Mouse (Mus musculus) hindbrain, postnatal 0 days (tissue): Measurements from ENCODE around the gene Hmgb4. TPM values are rescaled to one million over a fixed set of nuclear protein-coding genes. Genes with fewer than 3 reads are reported as not detected.

ENCODE experiments used
- ATAC-seq: fragments of 200-750 bp; cut with Nextera tagmentation; 2 replicates; pipeline ENCODE4 v1.8.0; 2017; ENCODE audit warnings: mild to moderate bottlenecking, moderate TSS enrichment, moderate library complexity
- DNase-seq: peaks from one replicate; pipeline ENCODE4 v3.0.0-alpha.2; 2015; ENCODE audit warnings: low spot score
- H3K27ac ChIP-seq: fragments of 300-500 bp; sonication (generic); 2 replicates; pipeline ENCODE4 v1.5.1; 2014; ENCODE audit warnings: mild to moderate bottlenecking
- H3K27me3 ChIP-seq: fragments of 300-500 bp; sonication (generic); 2 replicates; pipeline ENCODE4 v1.6.1; 2014; ENCODE audit warnings: low read length, mixed read lengths; ENCODE audit not compliant: insufficient read depth
- H3K36me3 ChIP-seq: fragments of 300-500 bp; sonication (generic); 2 replicates; pipeline ENCODE4 v1.6.1; 2014; ENCODE audit warnings: low read length, mixed read lengths; ENCODE audit not compliant: insufficient read depth
- H3K4me1 ChIP-seq: fragments of 300-500 bp; sonication (generic); 2 replicates; pipeline ENCODE4 v1.6.1; 2014; ENCODE audit warnings: antibody characterized with exemption, low read length, mixed read lengths; ENCODE audit not compliant: insufficient read depth
- H3K4me2 ChIP-seq: fragments of 300-500 bp; sonication (generic); 2 replicates; pipeline ENCODE4 v1.6.1; 2014; ENCODE audit warnings: low read depth, mild to moderate bottlenecking, low read length, moderate library complexity, mixed read lengths
- H3K4me3 ChIP-seq: fragments of 300-500 bp; sonication (generic); 2 replicates; pipeline ENCODE4 v1.5.1; 2014; ENCODE audit warnings: low read length
- H3K9ac ChIP-seq: fragments of 300-500 bp; sonication (generic); replicated peaks from 2 replicates; pipeline ENCODE4 v1.6.1; 2014; ENCODE audit warnings: mild to moderate bottlenecking, low read length, moderate library complexity, mixed read lengths
- H3K9me3 ChIP-seq: fragments of 300-500 bp; sonication (generic); 2 replicates; pipeline ENCODE4 v1.6.1; 2016; ENCODE audit warnings: low read length, mixed read lengths
- CTCF ChIP-seq: IDR thresholded peaks from 2 replicates; pipeline ENCODE4 v1.5.1; 2016; ENCODE audit warnings: antibody characterized with exemption, control low read depth, low read depth
- WGBS: fragments of 180-500 bp; shearing (Covaris S2); extraction: QIAGEN DNeasy Blood & Tissue Kit; methylation state at CpG from one replicate; pipeline ENCODE4 v1.1.7; 2014; 5-methylcytosine and 5-hydroxymethylcytosine counted together
- polyA plus RNA-seq: library from polyadenylated mRNA; unstranded; fragments of >200 nt; fragmentation: Nextera tagmentation; extraction: Ambion mirVana; gene quantifications from 2 replicates; pipeline ENCODE4 v1.2.1, GENCODE M21; 2015
- total RNA-seq: library from RNA; depleted of rRNA; stranded (reverse); fragments of >200 nt; gene quantifications from 2 replicates; pipeline ENCODE4 v1.2.3, GENCODE M21; 2014

The Hmgb4 gene
- total and polyA plus RNA-seq, 2 experiments from 2014 or later, result not detected

- 50% methylated on average over 11 of the region's 11 CpGs for WGBS
- H3K9me3 ChIP-seq, result no peaks in the 10 kb centered on the region
- peak overlapping the region; percentile 18; the same call in 1 of the 2 replicates for H3K27ac ChIP-seq
- no peaks in the 10 kb centered on the region for H3K27me3 ChIP-seq
- H3K36me3 ChIP-seq, result no peaks in the 10 kb centered on the region; the same call in 1 of the 2 replicates
- 0 out of 2 replicates have a peak, but pooled peaks cover 17% of the 10 kb centered on the region for H3K4me1 ChIP-seq
- H3K4me3 ChIP-seq, result no peak overlapping the region
- no peak overlapping the region for H3K9ac ChIP-seq
- no peak overlapping the region for H3K4me2 ChIP-seq
- TF ChIP-seq CTCF, result no peak
- ATAC-seq, result no peak
- DNase-seq, result no peak
Measured at GRCm38 (mm10) chr4:128273146-128273545, 12.4 kb upstream of the Hmgb4 start.

GRCm38 (mm10) chr4:128272501-128272900 lies 11.7 kb upstream of the Hmgb4 start:
- DNase-seq (peak; percentile 57), ATAC-seq (peak; percentile 74)
- Histone ChIP-seq H3K4me3 (no peak overlapping the region), H3K27me3 (no peaks in the 10 kb centered on the region), H3K9ac (no peak overlapping the region), H3K4me2 (no peak overlapping the region), H3K36me3 (no peaks in the 10 kb centered on the region; the same call in 1 of the 2 replicates), H3K27ac (peak overlapping the region; percentile 18), H3K4me1 (0 out of 2 replicates have a peak, but pooled peaks cover 17% of the 10 kb centered on the region), H3K9me3 (no peaks in the 10 kb centered on the region)
- WGBS, result 21% methylated on average over 6 of the region's 6 CpGs
- TF ChIP-seq CTCF, result no peak

GRCm38 (mm10) chr4:128270931-128271330 lies 10.2 kb upstream of the Hmgb4 start:
- H3K36me3 ChIP-seq, result no peaks in the 10 kb centered on the region
- no peak for TF ChIP-seq CTCF
- ATAC-seq, result no peak
- H3K9me3 ChIP-seq, result no peaks in the 10 kb centered on the region
- H3K4me1 ChIP-seq, result 0 out of 2 replicates have a peak, but pooled peaks cover 17% of the 10 kb centered on the region
- H3K27me3 ChIP-seq, result no peaks in the 10 kb centered on the region
- H3K9ac ChIP-seq, result no peak overlapping the region
- WGBS, result 31% methylated on average over 19 of the region's 19 CpGs
- H3K4me3 ChIP-seq, result no peak overlapping the region
- DNase-seq, result peak; percentile 65
- no peak overlapping the region for H3K4me2 ChIP-seq
- no peak overlapping the region for H3K27ac ChIP-seq

- no peaks in the 10 kb centered on the region for H3K36me3 ChIP-seq
- 0 out of 2 replicates have a peak, but pooled peaks cover 17% of the 10 kb centered on the region for H3K4me1 ChIP-seq
- H3K4me3 ChIP-seq, result no peak overlapping the region
- H3K4me2 ChIP-seq, result no peak overlapping the region
- H3K27ac ChIP-seq, result no peak overlapping the region
- H3K27me3 ChIP-seq, result no peaks in the 10 kb centered on the region
- DNase-seq, result peak; percentile 32
- TF ChIP-seq CTCF, result no peak
- no peaks in the 10 kb centered on the region for H3K9me3 ChIP-seq
- ATAC-seq, result no peak
- H3K9ac ChIP-seq, result no peak overlapping the region
- WGBS, result 40% methylated on average over 10 of the region's 10 CpGs
Measured at GRCm38 (mm10) chr4:128270177-128270576, 9.4 kb upstream of the Hmgb4 start.

GRCm38 (mm10) chr4:128269261-128269875 lies 8.6 kb upstream of the Hmgb4 start:
- TF ChIP-seq CTCF, result peak; percentile 60
- no peak for DNase-seq
- WGBS, result 83% methylated on average over 9 of the region's 9 CpGs

GRCm38 (mm10) chr4:128265341-128265740 lies 4.6 kb upstream of the Hmgb4 start:
- no peak for DNase-seq
- no peaks in the 10 kb centered on the region for H3K27me3 ChIP-seq
- H3K36me3 ChIP-seq, result no peaks in the 10 kb centered on the region
- TF ChIP-seq CTCF, result no peak
- no peak for ATAC-seq
- H3K4me2 ChIP-seq, result no peak overlapping the region
- no peaks in the 10 kb centered on the region for H3K9me3 ChIP-seq
- no peak overlapping the region for H3K4me3 ChIP-seq
- no peak overlapping the region for H3K9ac ChIP-seq
- H3K27ac ChIP-seq, result no peak overlapping the region
- 59% methylated on average over 3 of the region's 3 CpGs for WGBS
- 0 out of 2 replicates have a peak, but pooled peaks cover 5% of the 10 kb centered on the region for H3K4me1 ChIP-seq

More at GRCm38 (mm10) chr4:128269261-128269875, 8.6 kb upstream of the Hmgb4 start:
- H3K9me3 ChIP-seq, result no peaks in the 10 kb centered on the region
- ATAC-seq, result no peak
- no peak overlapping the region for H3K27ac ChIP-seq
- H3K4me2 ChIP-seq, result no peak overlapping the region
- H3K4me3 ChIP-seq, result no peak overlapping the region
- no peaks in the 10 kb centered on the region for H3K36me3 ChIP-seq
- H3K4me1 ChIP-seq, result 0 out of 2 replicates have a peak, but pooled peaks cover 17% of the 10 kb centered on the region
- H3K9ac ChIP-seq, result no peak overlapping the region
- no peaks in the 10 kb centered on the region for H3K27me3 ChIP-seq

GRCm38 (mm10) chr4:128264491-128264890 lies 3.7 kb upstream of the Hmgb4 start:
- H3K27ac ChIP-seq, result no peak overlapping the region
- DNase-seq (no peak), ATAC-seq (no peak)
- H3K9ac ChIP-seq, result no peak overlapping the region
- no peak for TF ChIP-seq CTCF
- no peak overlapping the region for H3K4me3 ChIP-seq
- no peaks in the 10 kb centered on the region for H3K9me3 ChIP-seq
- H3K4me1 ChIP-seq, result no peaks in the 10 kb centered on the region
- no peak overlapping the region for H3K4me2 ChIP-seq
- 91% methylated on average over 5 of the region's 5 CpGs for WGBS
- H3K36me3 ChIP-seq, result no peaks in the 10 kb centered on the region
- no peaks in the 10 kb centered on the region for H3K27me3 ChIP-seq
